ENCODE assay signal across 8 mouse cellular contexts in genomic region chr19:45812673-45813252, GRCm38 (mm10). TPM values are rescaled to one million over a fixed set of nuclear protein-coding genes. Genes with fewer than 3 reads are reported as not detected.
DNase-seq lines count a peak whose midpoint lies in the region; ATAC-seq and TF ChIP-seq lines count a peak whose summit lies in the region.

No protein-coding gene starts in this region.

- ATAC-seq in intestine, embryonic 15.5 days, result no peak
- ATAC-seq in neural tube, embryonic 13.5 days (ENCODE audit: low read depth), result peak; percentile 28; the same call in 1 of the 2 replicates

- no peaks in the 10 kb centered on the region for H3K36me3 ChIP-seq in intestine, embryonic 15.5 days
- H3K36me3 ChIP-seq in neural tube, embryonic 13.5 days, result no peaks in the 10 kb centered on the region

- peaks cover 9% of the 10 kb centered on the region; the same call in 1 of the 2 replicates for H3K27me3 ChIP-seq in intestine, embryonic 15.5 days (replicated peaks)
- H3K27me3 ChIP-seq in neural tube, embryonic 13.5 days, result peaks cover 9% of the 10 kb centered on the region; the same call in 1 of the 2 replicates

- no peak for TF ChIP-seq CTCF in layer of hippocampus, adult 2 months (conservative IDR thresholded peaks at IDR 0.05)

- no peak for DNase-seq in layer of hippocampus, adult 2 months (ENCODE audit: low spot score in 2 of 2)
- DNase-seq in layer of hippocampus, adult 8-10 months (ENCODE audit: low spot score in 2 of 2), result no peak
- DNase-seq in embryo, embryonic 9.5 days (ENCODE audit: extremely low spot score), result peak; percentile 18
- DNase-seq in thymus, postnatal 14 days, result no peak
- no peak for DNase-seq in kidney, adult 9 months
- no peak for DNase-seq in kidney, adult 8-10 months

- H3K27ac ChIP-seq in layer of hippocampus, adult 2 months, result peak overlapping the region; percentile 25; the same call in 1 of the 2 replicates
- H3K27ac ChIP-seq in intestine, embryonic 15.5 days, result no peak overlapping the region
- H3K27ac ChIP-seq in neural tube, embryonic 13.5 days (replicated peaks), result peak overlapping the region; percentile 38; the same call in 1 of the 2 replicates

- H3K4me2 ChIP-seq in intestine, embryonic 15.5 days (replicated peaks), result peak overlapping the region; percentile 60
- H3K4me2 ChIP-seq in neural tube, embryonic 13.5 days, result peak overlapping the region; percentile 62

- H3K4me3 ChIP-seq in layer of hippocampus, adult 2 months, result peak overlapping the region; percentile 66
- H3K4me3 ChIP-seq in intestine, embryonic 15.5 days (replicated peaks), result peak overlapping the region; percentile 15
- peak overlapping the region; percentile 27 for H3K4me3 ChIP-seq in neural tube, embryonic 13.5 days

- no peaks in the 10 kb centered on the region for H3K9me3 ChIP-seq in intestine, embryonic 15.5 days
- no peaks in the 10 kb centered on the region for H3K9me3 ChIP-seq in neural tube, embryonic 13.5 days

- peaks cover 39% of the 10 kb centered on the region for H3K4me1 ChIP-seq in intestine, embryonic 15.5 days (replicated peaks)
- peaks cover 56% of the 10 kb centered on the region for H3K4me1 ChIP-seq in neural tube, embryonic 13.5 days (replicated peaks)

- H3K9ac ChIP-seq in intestine, embryonic 15.5 days, result no peak overlapping the region
- H3K9ac ChIP-seq in neural tube, embryonic 13.5 days, result peak overlapping the region; percentile 46; the same call in 1 of the 2 replicates

- 17% methylated on average over 8 of the region's 8 CpGs for WGBS in intestine, embryonic 15.5 days
- 13% methylated on average over 8 of the region's 8 CpGs for WGBS in neural tube, embryonic 13.5 days

RNA-seq across cellular contexts. Expression of gene Kcnip2, which starts 3.1 kb away (rescaled TPM):
- 100 to 1,000 TPM; 212 to 222 TPM for total RNA-seq in layer of hippocampus, adult 2 months (2021)
- 100 to 1,000 TPM; 163 to 211 (median 185) TPM for total RNA-seq in layer of hippocampus, adult 8-10 months (2022)
- 1.6 and 1.8 TPM in 2 replicates for polyA plus RNA-seq in intestine, embryonic 15.5 days (2015; fragmentation: Nextera tagmentation; extraction: Ambion mirVana)
- 8.3 and 8.4 TPM in 2 replicates for polyA plus RNA-seq in neural tube, embryonic 13.5 days (2015; fragmentation: Nextera tagmentation; extraction: Ambion mirVana)

RNA-seq across cellular contexts. Expression of gene Mgea5, which starts 29.1 kb away (rescaled TPM):
- total RNA-seq in layer of hippocampus, adult 2 months (2021), result 100 to 1,000 TPM; 166 to 170 TPM
- 100 to 1,000 TPM; 137 to 170 (median 155) TPM for total RNA-seq in layer of hippocampus, adult 8-10 months (2022)
- 36.3 and 36.4 TPM in 2 replicates for polyA plus RNA-seq in intestine, embryonic 15.5 days (2015; fragmentation: Nextera tagmentation; extraction: Ambion mirVana)
- polyA plus RNA-seq in neural tube, embryonic 13.5 days (2015; fragmentation: Nextera tagmentation; extraction: Ambion mirVana), result 79.4 and 81.4 TPM in 2 replicates

Comparison
In these comparisons a context has a peak if more than half of its experiments do, and no peak if none do; other contexts are left out.
1. H3K4me3 ChIP-seq: peak in every context shown above with its lines; median percentile 66 in layer of hippocampus, adult 2 months; 27 in neural tube, embryonic 13.5 days; 15 in intestine, embryonic 15.5 days.